Mouse (Mus musculus) right cerebral cortex, postnatal 4 days (tissue): ENCODE measurements around the gene Mettl23.
"Not testable (repeated sequence)": the region's sequence is repeated elsewhere in the genome, so short reads cannot be mapped to it uniquely, and the experiment has no call there.

Experiments used
- DNase-seq: peaks from one replicate; pipeline ENCODE4 v3.0.0-alpha.2; 2022

Mettl23 gene

GRCm38 (mm10) chr11:116848086-116848876 lies 5.2 kb downstream of the Mettl23 start:
- DNase-seq: no peak

- DNase-seq: not testable (repeated sequence)
These were observed 5.8 kb downstream of the Mettl23 start for GRCm38 (mm10) chr11:116848877-116849178.

GRCm38 (mm10) chr11:116849587-116849986 lies 6.5 kb downstream of the Mettl23 start:
- DNase-seq: no peak

GRCm38 (mm10) chr11:116850085-116850484 lies 7.0 kb downstream of the Mettl23 start:
- DNase-seq: no peak

- DNase-seq: no peak
These were observed 7.9 kb downstream of the Mettl23 start for GRCm38 (mm10) chr11:116850833-116851477.

- no peak for DNase-seq
These were observed 8.7 kb downstream of the Mettl23 start for GRCm38 (mm10) chr11:116851576-116852290.

GRCm38 (mm10) chr11:116852291-116852890 lies 9.3 kb downstream of the Mettl23 start, which contains the start of gene Mfsd11:
Mfsd11 (plus strand) TSS chr11:116852440.
- peak; percentile 71 for DNase-seq

- DNase-seq: peak; percentile 97
These were observed 9.9 kb downstream of the Mettl23 start, which contains the start of gene Srsf2 for GRCm38 (mm10) chr11:116852891-116853511. Srsf2 (minus strand) TSS chr11:116853094.

GRCm38 (mm10) chr11:116853512-116853928 lies 10.4 kb downstream of the Mettl23 start:
- peak; percentile 98 for DNase-seq

- no peak for DNase-seq
These were observed 11.2 kb downstream of the Mettl23 start for GRCm38 (mm10) chr11:116854279-116854678.

GRCm38 (mm10) chr11:116857183-116857850 lies 14.2 kb downstream of the Mettl23 start:
- no peak for DNase-seq

- no peak for DNase-seq
These were observed 21.4 kb downstream of the Mettl23 start for GRCm38 (mm10) chr11:116864444-116864843.

GRCm38 (mm10) chr11:116865945-116866585 lies 23.0 kb downstream of the Mettl23 start:
- DNase-seq: no peak

GRCm38 (mm10) chr11:116868129-116868528 lies 25.1 kb downstream of the Mettl23 start:
- DNase-seq: no peak

- no peak for DNase-seq
These were observed 26.1 kb downstream of the Mettl23 start for GRCm38 (mm10) chr11:116869223-116869622.

GRCm38 (mm10) chr11:116869641-116870040 lies 26.6 kb downstream of the Mettl23 start:
- no peak for DNase-seq

- DNase-seq: no peak
These were observed 28.5 kb downstream of the Mettl23 start for GRCm38 (mm10) chr11:116871538-116871937.

GRCm38 (mm10) chr11:116873987-116874386 lies 30.9 kb downstream of the Mettl23 start:
- DNase-seq: no peak

- no peak for DNase-seq
These were observed 35.4 kb downstream of the Mettl23 start for GRCm38 (mm10) chr11:116878454-116878853.

- no peak for DNase-seq
These were observed 37.8 kb downstream of the Mettl23 start for GRCm38 (mm10) chr11:116880839-116881238.

- no peak for DNase-seq
These were observed 38.4 kb downstream of the Mettl23 start for GRCm38 (mm10) chr11:116881440-116881839.

GRCm38 (mm10) chr11:116882446-116882845 lies 39.4 kb downstream of the Mettl23 start:
- DNase-seq: no peak
